Mouse (Mus musculus) G1E (cell line): ENCODE data around the gene Cux1.

Experiments used
- CTCF ChIP-seq: IDR thresholded peaks from 2 replicates; pipeline ENCODE4 v1.5.1; 2012; ENCODE audit warnings: low read depth, low read length, inconsistent platforms, mixed read lengths
- GATA1 ChIP-seq: IDR thresholded peaks from 2 replicates; pipeline ENCODE4 v1.6.1; 2012; ENCODE audit warnings: borderline replicate concordance, low read length, inconsistent platforms, mixed read lengths
- GATA2 ChIP-seq: IDR thresholded peaks from 2 replicates; pipeline ENCODE4 v1.6.1; 2012; ENCODE audit warnings: low read depth, low read length, inconsistent platforms, borderline replicate concordance
- POLR2AphosphoS5 ChIP-seq: IDR thresholded peaks from 2 replicates; pipeline ENCODE4 v1.6.1; 2012; ENCODE audit warnings: low read depth, low read length, inconsistent platforms; ENCODE audit not compliant: insufficient replicate concordance
- TAL1 ChIP-seq: conservative IDR thresholded peaks from 2 replicates; pipeline ENCODE4 v1.6.1; 2012; ENCODE audit warnings: low read depth, low read length, inconsistent platforms, mixed read lengths

DNA sequence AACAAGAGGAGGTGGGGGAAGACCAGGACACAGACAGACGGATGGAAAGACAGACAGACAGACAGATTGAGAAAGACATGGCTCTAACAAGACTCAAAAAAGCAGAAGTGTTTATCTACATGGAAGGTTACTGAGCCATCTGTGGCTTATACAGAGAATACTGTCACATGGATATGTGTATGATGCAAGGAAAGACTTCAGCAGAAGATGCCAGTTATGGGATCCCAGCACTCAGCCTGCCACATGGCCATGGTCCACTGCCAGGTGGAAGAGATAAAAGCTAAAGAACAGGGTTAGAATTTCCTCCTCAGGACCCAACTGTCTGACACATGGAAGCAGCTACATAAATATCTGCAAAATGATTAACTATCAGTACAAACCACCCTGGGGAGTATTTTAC, 84.9 kb downstream of the Cux1 start:
- TF ChIP-seq CTCF (no peak), GATA1 (no peak), TAL1 (no peak), POLR2AphosphoS5 (no peak), GATA2 (no peak)
